Mouse (Mus musculus) G1E (cell line): ENCODE data around the gene Gm6763. TPM values are rescaled to one million over a fixed set of nuclear protein-coding genes. Genes with fewer than 3 reads are reported as not detected.

ENCODE experiments used
- polyA plus RNA-seq: library from polyadenylated mRNA; stranded (reverse); fragments of >175 nt; gene quantifications from 2 replicates; pipeline ENCODE4 v1.2.3, GENCODE M21; 2012
- total RNA-seq, 2 experiments: library from RNA; stranded (forward) in 1 of 2; stranded (reverse) in 1 of 2; fragments of 200-1000 nt in 1 of 2; fragments of >200 nt in 1 of 2; fragmentation: Nextera tagmentation in 1 of 2; gene quantifications; 2 replicates each; pipeline ENCODE4 v1.2.3; 2014 to 2017

The Gm6763 gene
- total and polyA plus RNA-seq, 3 experiments: not detected

Other genes with a start within 250 kb of the Gm6763 start
- gene Gm21293, start 8.5 kb upstream of the Gm6763 start, total RNA-seq (2014; fragmentation: Nextera tagmentation): not detected in 2 replicates
- not detected in 2 replicates for gene Gm21293, start 8.5 kb upstream of the Gm6763 start, total RNA-seq (2017)
- gene Gm21293, start 8.5 kb upstream of the Gm6763 start, polyA plus RNA-seq: not detected in 2 replicates
- not detected in 2 replicates for gene Gm8764, start 8.5 kb downstream of the Gm6763 start, total RNA-seq (2014; fragmentation: Nextera tagmentation)
- not detected in 2 replicates for gene Gm8764, start 8.5 kb downstream of the Gm6763 start, total RNA-seq (2017)
- gene Gm8764, start 8.5 kb downstream of the Gm6763 start, polyA plus RNA-seq: not detected in 2 replicates
- not detected in 2 replicates for gene Gm21304, start 17.0 kb downstream of the Gm6763 start, total RNA-seq (2014; fragmentation: Nextera tagmentation)
- gene Gm21304, start 17.0 kb downstream of the Gm6763 start, total RNA-seq (2017): not detected in 2 replicates
- gene Gm21304, start 17.0 kb downstream of the Gm6763 start, polyA plus RNA-seq: not detected in 2 replicates
- not detected in 2 replicates for gene Gm21312, start 25.5 kb downstream of the Gm6763 start, total RNA-seq (2014; fragmentation: Nextera tagmentation)
- 0.33 TPM in 1 of 2 replicates, not detected in the other for gene Gm21312, start 25.5 kb downstream of the Gm6763 start, total RNA-seq (2017)
- gene Gm21312, start 25.5 kb downstream of the Gm6763 start, polyA plus RNA-seq: not detected in 2 replicates
- not detected in 2 replicates for gene Gm20765, start 34.0 kb downstream of the Gm6763 start, total RNA-seq (2014; fragmentation: Nextera tagmentation)
- gene Gm20765, start 34.0 kb downstream of the Gm6763 start, total RNA-seq (2017): 0.33 TPM in 1 of 2 replicates, not detected in the other
- gene Gm20765, start 34.0 kb downstream of the Gm6763 start, polyA plus RNA-seq: not detected in 2 replicates
- gene Gm4340, start 42.5 kb downstream of the Gm6763 start, total RNA-seq (2014; fragmentation: Nextera tagmentation): not detected in 2 replicates
- not detected in 2 replicates for gene Gm4340, start 42.5 kb downstream of the Gm6763 start, total RNA-seq (2017)
- not detected in 2 replicates for gene Gm4340, start 42.5 kb downstream of the Gm6763 start, polyA plus RNA-seq